Mouse (Mus musculus): ENCODE results near the gene Kcnq1.

DNA sequence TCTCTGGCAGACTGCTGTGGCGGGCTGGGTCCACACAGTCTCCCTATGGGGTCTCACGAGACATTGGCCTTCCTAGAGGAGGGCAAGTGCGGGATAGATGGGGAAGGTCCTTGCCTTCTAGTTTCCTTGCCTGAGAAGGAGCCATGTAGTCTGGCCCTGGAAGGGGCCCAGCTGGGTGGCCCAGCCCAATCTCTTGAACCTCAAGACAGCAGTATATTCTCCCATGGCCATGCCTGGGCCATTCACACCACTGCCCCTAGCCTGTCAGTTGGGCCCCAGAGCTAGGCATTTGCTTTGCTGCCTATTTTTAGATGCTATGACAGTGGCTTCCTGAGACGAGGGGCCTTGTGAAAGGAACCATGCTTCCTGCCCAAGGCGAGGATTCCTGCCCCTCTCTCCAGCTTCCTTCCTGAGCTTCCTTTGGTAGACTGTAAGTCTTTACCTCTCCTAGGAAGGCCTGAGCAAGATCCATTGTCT is 47.9 kb upstream of the Kcnq1 start:
- TF ChIP-seq POLR2A (IDR thresholded peaks at IDR 0.05; ENCODE audit: low read depth, low read length) (no peak), USF2 (conservative IDR thresholded peaks at IDR 0.05; ENCODE audit: low read depth, low read length) (no peak), UBTF (IDR thresholded peaks at IDR 0.05; ENCODE audit: low read depth, low read length) (no peak), CHD1 (IDR thresholded peaks at IDR 0.05; ENCODE audit: low read depth, low read length) (no peak), SIN3A (IDR thresholded peaks at IDR 0.05; ENCODE audit: low read length) (no peak), RAD21 (IDR thresholded peaks at IDR 0.05; ENCODE audit: low read depth, low read length) (no peak), CTCF (conservative IDR thresholded peaks at IDR 0.05 in 1 of 2, IDR thresholded peaks at IDR 0.05 in 1 of 2; ENCODE audit: low read depth in 2 of 2, low read length in 2 of 2) (no peak), MAX (IDR thresholded peaks at IDR 0.05; ENCODE audit: low read length) (no peak), BHLHE40 (IDR thresholded peaks at IDR 0.05; ENCODE audit: low read depth, low read length) (no peak), EP300 (IDR thresholded peaks at IDR 0.05; ENCODE audit: low read length) (no peak), MYC (IDR thresholded peaks at IDR 0.05; ENCODE audit: low read depth, low read length) (no peak), USF1 (IDR thresholded peaks at IDR 0.05; ENCODE audit: low read depth, low read length) (no peak), RCOR1 (conservative IDR thresholded peaks at IDR 0.05; ENCODE audit: low read depth, low read length) (no peak)
